Mouse (Mus musculus) thymus, adult 2 months (tissue): ENCODE data around the gene Arf5.

Experiments
- CTCF ChIP-seq: fragments of 200-500 bp; IDR thresholded peaks from 2 replicates; pipeline ENCODE4 v1.5.1; 2012; ENCODE audit warnings: mild to moderate bottlenecking, control low read depth, low read length, moderate library complexity, borderline replicate concordance; ENCODE audit not compliant: control insufficient read depth, poor library complexity, insufficient read depth; ENCODE audit errors: extremely low read depth
- POLR2A ChIP-seq: fragments of 200-500 bp; IDR thresholded peaks from 2 replicates; pipeline ENCODE4 v1.6.1; 2012; ENCODE audit warnings: mild to moderate bottlenecking, low read length, control low read depth, moderate library complexity; ENCODE audit not compliant: control insufficient read depth, poor library complexity, insufficient read depth; ENCODE audit errors: extremely low read depth

- TF ChIP-seq POLR2A (no peak), CTCF (no peak)
These were observed 41.3 kb downstream of the Arf5 start for GRCm38 (mm10) chr6:28464630-28465029.
